Mouse (Mus musculus) c-Kit-positive CD71-positive TER-119-positive erythroid progenitor cells, embryonic 14.5 days (primary cell): ENCODE measurements around the gene Olfr792.

Experiments
- DNase-seq: peaks from one replicate; pipeline ENCODE4 v3.0.0-alpha.2; 2013; ENCODE audit warnings: low spot score

Olfr792 gene

GRCm38 (mm10) chr10:129538862-129539261 lies at the start of gene Olfr792:
Gene Olfr792, plus strand, starts transcription at chr10:129539162.
- no peak for DNase-seq

GRCm38 (mm10) chr10:129490101-129490500 lies 48.9 kb upstream of the Olfr792 start:
- no peak for DNase-seq

GRCm38 (mm10) chr10:129498192-129498591 lies 40.8 kb upstream of the Olfr792 start, which contains the start of gene Olfr790:
Gene Olfr790, plus strand, starts transcription at chr10:129498492.
- DNase-seq = no peak

- no peak for DNase-seq
Measured at GRCm38 (mm10) chr10:129521492-129521891, 17.5 kb upstream of the Olfr792 start, which contains the start of gene Olfr791. Gene Olfr791, plus strand, starts transcription at chr10:129521792.

GRCm38 (mm10) chr10:129549354-129549753 lies 10.4 kb downstream of the Olfr792 start:
- DNase-seq = no peak

- DNase-seq = no peak
Measured at GRCm38 (mm10) chr10:129567355-129567754, 28.4 kb downstream of the Olfr792 start, which contains the start of gene Olfr794. Gene Olfr794, plus strand, starts transcription at chr10:129567655.

GRCm38 (mm10) chr10:129577066-129577465 lies 38.1 kb downstream of the Olfr792 start:
- no peak for DNase-seq
